Mouse (Mus musculus): Measurements from ENCODE around the gene Nus1.

- TF ChIP-seq CTCF (IDR thresholded peaks at IDR 0.05; ENCODE audit: low read depth) (no peak), EP300 (optimal IDR thresholded peaks at IDR 0.05) (no peak)
These were observed 882 bp downstream of the Nus1 start for GRCm38 (mm10) chr10:52417998-52418860.
